Mouse (Mus musculus): ENCODE data around the gene Arl3.
A peak's percentile ranks its signal among the peaks of the same experiment; 100 is the strongest.

Arl3 gene

GRCm38 (mm10) chr19:46499836-46500580, 73.0 kb downstream of the Arl3 start:
- peak; percentile 98 for DNase-seq

GRCm38 (mm10) chr19:46499539-46499835, 73.5 kb downstream of the Arl3 start:
- no peak for DNase-seq

DNA sequence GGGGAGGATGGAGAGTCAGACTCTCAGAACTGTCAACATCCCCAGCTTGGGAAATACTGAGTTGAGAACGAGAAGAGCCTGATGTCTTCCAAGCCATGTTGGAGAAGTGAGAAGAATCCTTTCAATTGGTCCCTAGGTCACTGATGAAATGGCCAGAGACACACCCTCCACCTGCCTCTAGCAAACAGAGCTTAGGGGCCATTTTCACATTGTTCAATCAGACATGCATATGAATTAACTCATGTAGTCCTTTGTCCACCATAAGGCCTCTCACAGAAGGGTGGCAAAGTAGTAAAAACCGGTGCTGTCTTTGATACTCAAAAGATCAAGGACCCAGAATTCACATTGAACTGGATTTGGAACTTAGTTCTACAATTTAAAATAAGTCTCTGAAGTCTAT, 75.8 kb downstream of the Arl3 start:
- no peak for DNase-seq

DNA sequence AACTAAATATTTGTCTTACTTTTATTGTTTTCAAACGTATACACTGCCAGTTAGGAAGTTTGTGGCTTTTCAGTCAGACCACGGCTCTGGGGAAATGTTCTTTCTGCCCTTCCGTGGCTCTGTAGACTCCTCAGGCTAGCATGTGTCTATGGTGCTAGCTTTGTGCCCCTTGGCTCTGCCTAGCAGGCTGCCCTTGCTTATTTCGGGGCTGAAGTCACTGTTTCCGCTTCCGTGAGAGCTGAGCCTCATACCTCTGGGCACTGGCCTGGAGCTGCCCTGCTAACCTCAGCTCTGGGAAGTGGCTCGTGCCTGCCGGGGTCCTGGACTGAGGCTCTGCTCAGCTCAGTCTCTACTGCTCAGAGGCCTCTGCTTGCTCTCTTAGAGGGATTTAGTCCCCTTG, 77.9 kb downstream of the Arl3 start:
- no peak for DNase-seq

DNA sequence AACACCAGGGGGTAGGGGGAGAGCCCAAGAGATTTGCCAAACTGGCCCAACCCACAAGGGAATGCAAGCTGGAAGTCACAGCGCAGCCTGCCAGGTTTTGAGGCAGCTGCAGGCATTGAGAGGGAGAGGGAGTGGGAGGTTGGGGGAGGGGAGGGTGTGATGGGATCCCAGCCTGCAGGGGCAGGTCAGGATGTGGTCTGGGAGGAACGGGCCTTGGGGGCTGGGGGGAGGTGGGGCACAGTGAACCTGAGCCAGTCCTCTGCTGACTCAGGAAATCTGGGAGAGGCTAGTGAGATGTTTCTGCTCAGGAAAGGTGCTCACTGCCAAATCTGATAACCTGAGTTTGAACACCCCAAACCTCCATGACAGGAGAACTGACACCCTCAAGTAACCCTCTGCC, 82.4 kb downstream of the Arl3 start:
- DNase-seq = no peak

DNA sequence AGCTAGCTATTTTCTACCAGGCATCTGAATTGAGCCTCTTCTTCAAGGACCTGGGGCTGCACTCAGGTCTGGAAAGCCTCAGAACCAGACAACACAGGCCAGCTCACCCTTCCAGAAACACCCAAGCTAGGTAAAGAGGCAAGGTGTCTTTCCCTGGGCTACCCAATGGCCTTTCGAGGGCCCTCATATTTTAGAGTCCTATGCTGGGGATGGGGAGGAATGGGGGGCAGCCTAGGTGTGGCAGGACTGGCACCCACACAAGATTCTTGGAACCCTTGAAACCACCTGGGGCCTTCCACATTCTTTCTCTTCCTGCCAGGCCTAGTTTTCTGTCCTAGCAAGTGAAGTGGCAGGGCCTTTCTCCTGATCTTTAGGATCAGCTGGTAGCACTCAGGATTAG, 83.5 kb downstream of the Arl3 start:
- DNase-seq = no peak

DNA sequence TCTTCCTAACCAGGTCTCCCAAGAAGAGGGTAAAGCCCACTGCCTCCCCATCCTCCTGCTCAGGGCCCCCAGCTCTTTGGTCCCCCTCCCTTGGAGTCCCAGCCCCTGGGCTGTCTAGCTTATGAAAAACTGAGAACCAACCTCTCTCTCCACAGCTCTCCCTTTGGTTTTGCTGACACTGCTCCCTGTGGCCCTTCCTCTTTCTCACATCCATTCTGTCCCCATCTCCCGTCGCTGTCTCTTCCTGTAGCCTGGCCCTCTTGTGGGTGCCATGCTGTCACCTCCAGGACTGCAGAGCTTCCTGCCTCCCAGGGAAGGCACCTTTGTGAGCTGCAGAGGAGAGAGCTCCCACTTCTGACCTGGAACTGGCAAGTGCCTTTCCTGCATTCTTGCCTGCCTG, 86.3 kb downstream of the Arl3 start:
- no peak for DNase-seq

DNA sequence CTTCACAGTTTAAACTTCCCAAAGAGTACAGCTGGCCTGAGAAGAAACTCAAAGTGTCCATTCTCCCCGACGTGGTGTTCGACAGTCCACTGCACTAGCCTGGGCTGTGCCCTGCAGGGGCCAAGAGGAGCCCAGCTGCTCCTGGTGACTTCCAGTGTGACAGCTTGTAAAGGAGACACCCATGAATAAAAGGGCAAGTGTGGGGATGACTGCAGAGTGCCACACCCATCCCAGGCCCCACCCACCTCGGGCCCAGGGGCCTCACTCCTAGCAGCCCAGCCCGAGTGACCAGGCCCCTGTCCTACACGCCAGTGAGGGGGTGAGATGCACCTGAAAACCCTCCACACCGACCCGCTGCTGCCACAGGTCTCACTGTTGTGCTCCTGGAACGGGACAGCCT, 87.2 kb downstream of the Arl3 start:
- peak; percentile 7 for DNase-seq

GRCm38 (mm10) chr19:46484518-46484917, 88.5 kb downstream of the Arl3 start:
- DNase-seq = no peak

GRCm38 (mm10) chr19:46483701-46484328, 89.2 kb downstream of the Arl3 start:
- no peak for DNase-seq

- no peak for DNase-seq
These were observed 90.0 kb downstream of the Arl3 start for GRCm38 (mm10) chr19:46482896-46483516.

DNA sequence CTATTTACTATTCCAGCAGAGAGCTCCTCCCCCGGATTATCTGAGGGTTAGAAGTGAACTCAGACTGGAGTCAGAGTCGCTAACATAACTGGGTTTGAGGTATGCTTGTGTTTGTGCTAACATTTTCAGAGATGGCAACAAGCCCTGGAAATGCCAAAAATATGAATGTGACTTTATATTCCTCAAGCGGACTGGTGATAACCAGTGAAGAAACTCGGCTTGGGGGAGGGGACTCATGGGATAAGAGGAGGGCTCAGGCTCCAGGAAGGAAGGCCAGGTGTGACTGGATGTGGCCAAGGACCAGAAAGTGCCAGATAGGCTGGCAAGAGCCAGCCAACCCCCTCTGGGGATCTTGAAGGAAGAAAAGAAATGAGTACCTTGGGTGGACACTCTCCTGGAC, 91.2 kb downstream of the Arl3 start:
- no peak for DNase-seq

GRCm38 (mm10) chr19:46481352-46481751, 91.6 kb downstream of the Arl3 start:
- DNase-seq = no peak

All from thymus, postnatal 4 days (tissue).